Mouse (Mus musculus): ENCODE results near the gene Supt20.

Supt20 gene

DNA sequence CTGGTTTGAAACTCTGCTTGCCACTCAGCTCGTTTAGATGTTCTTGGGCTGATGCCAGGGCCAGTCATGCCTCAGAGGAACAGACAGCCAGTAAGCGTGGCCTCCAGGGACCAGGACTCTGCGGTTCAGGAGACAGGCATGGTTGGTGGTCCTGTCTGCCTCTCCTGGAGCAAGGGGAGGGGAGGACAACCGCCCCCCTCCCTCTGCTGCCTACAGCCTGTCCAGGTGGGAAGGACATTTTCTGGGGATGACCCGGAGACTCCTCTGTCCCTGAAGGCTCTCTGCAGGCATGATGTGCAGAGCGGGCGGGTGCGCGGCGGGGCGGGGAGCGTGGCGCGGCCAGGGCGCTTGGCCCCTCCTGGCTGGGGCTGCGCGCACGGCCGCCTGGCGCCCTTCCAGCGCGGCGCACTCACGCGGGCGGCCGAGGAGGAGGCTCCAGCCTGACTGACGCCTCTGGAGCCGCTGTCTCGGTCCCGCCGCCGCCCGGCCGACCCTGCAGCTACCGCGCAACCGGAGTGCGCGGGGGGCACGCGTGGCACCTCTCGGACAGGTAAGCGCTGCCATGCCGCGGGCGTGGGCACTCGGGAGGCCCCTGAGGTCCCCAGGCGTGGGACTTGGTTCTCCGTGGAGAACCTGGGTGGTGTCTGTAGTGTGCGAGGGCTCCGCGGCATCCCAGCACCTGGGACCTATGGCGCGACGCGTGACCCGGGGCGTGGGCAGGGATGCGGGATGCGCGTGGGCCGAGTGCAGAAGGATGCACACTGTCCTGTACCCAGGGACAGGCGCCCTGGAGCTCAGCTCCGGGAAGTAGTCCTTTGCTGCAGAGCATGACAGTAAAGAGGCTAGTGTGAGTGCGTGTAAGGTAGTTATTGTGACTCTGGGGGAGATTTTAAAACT is 62.8 kb downstream of the Supt20 start, which contains the start of gene Smad9:
TSS of gene Smad9 (plus strand) at position 438 of the 897 bp plus-strand sequence.
- peak; percentile 33 to 58 for DNase-seq (ENCODE audit: low spot score in 2 of 2)

DNA sequence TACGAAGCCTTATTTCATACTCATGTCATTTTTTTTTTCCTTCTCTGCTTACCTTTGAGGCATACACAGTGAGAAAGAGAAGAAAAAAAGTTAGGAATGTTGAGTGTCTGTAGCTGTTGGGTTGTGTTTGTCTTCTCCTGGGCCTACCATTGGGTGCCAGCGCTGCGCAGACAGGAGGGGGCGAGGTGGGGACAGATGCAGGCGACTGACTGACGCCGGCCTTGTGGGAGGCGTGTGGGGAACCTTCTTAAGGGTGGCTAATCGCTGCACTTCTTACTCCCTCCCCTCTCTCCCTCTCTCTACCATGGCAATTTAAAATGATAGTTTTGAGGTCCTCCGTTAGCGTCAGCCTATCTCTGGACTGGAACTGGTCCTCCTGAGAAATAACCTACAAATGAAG is 63.5 kb downstream of the Supt20 start:
- DNase-seq (ENCODE audit: low spot score in 2 of 2), result peak in 1 of 2 experiments; percentile 8

DNA sequence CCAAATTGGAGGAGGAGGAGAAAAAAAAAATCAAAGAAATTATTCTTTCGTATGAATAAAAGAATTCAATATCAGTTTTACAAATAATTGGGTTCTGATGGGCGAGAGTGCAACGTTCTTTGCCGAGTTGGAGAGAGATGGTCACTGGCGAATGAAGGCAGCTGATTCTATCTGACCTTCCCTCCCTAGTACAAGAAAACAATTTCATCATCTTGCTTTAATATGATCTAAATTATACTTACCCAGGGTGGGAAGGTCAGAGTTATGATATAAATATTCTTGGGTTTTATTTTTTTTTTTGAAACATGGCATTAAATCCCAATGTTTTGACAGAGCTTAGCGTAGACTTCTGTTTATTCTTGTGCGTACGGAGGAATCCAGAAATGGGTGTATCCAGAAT is 64.8 kb downstream of the Supt20 start:
- DNase-seq (ENCODE audit: low spot score in 2 of 2), result no peak

GRCm38 (mm10) chr3:54759211-54759610 is 66.6 kb downstream of the Supt20 start:
- DNase-seq (ENCODE audit: low spot score in 2 of 2), result no peak

GRCm38 (mm10) chr3:54760321-54761115 is 67.9 kb downstream of the Supt20 start:
- no peak for DNase-seq (ENCODE audit: low spot score in 2 of 2)

DNA sequence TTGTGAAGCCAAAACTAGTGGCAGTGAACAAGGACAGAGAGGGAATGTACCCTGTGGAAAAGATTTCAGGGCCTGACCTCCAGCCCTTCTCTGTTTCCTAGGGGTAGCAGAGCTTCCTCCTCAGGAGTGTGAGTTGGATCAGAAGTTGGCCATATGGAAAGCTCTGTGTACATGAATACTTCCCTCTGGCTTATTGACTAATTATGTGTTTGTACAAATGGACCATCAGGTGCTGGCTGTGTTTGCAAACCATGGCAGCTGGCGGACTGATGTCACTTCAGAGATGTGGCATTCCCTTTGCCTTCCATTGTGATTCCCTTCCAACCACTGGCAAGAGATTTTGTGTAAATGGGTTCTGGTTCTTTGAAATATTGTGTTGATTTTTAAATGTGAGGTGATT is 68.7 kb downstream of the Supt20 start:
- no peak for DNase-seq (ENCODE audit: low spot score in 2 of 2)

DNA sequence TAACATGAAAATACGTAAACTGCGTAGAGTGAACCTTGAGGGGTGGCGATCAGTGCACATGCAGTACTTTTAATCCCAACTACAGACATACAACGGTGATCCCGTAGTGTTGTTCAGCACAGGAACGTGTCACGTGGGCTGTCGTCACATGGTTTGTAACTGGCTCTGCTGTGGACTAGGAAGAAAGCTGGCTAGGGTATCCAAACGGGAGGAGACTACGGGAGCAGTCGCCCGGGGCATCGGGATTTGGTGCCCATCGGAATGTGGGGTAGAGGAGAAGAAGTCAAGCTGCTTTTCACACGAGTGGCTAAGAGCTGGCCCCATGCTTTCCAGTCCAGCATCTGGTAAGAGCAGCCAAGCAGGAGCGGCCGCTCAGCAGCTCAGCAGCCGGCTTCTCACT is 71.8 kb downstream of the Supt20 start:
- peak in 1 of 2 experiments; percentile 53 for DNase-seq (ENCODE audit: low spot score in 2 of 2)

GRCm38 (mm10) chr3:54765521-54765920 is 72.9 kb downstream of the Supt20 start:
- peak in 1 of 2 experiments; percentile 10 for DNase-seq (ENCODE audit: low spot score in 2 of 2)

DNA sequence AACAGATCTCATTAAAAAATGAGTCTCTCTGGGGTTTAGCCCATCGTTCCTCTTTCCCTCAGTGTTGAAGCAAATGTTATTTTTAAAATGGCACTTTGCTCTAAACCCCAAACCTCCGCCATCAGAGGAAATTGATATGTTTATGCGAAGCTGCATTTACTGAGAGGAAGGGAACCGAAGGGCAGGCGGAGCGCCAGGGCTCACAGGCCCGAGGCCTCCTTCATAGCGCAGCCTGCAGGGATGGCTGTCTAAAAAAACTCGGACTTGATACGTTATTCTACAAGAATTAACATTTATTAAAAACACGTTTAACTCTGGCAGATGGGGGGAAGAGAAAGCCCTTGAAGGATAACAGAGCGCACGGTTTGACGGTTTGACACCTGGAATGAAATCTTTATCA is 73.4 kb downstream of the Supt20 start:
- no peak for DNase-seq (ENCODE audit: low spot score in 2 of 2)

DNA sequence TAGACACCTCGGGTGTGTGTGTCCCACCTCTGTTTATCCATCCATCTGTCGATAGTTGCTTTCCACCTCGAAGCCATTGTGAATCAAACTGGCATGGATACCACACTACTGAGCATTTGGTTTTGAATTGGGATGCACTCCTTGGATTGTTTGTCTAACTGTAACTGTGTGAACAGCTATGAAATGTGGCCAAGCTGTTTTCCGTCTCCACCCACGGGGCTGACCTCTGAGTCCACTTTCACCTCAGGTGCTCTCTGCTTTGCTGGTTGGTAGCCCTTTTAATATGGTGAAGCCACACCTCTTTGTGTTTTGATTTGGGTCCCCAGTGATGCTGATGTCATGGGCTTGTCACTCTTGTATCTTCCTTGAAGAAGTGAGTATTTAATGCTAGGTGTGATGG is 74.2 kb downstream of the Supt20 start:
- no peak for DNase-seq (ENCODE audit: low spot score in 2 of 2)

DNA sequence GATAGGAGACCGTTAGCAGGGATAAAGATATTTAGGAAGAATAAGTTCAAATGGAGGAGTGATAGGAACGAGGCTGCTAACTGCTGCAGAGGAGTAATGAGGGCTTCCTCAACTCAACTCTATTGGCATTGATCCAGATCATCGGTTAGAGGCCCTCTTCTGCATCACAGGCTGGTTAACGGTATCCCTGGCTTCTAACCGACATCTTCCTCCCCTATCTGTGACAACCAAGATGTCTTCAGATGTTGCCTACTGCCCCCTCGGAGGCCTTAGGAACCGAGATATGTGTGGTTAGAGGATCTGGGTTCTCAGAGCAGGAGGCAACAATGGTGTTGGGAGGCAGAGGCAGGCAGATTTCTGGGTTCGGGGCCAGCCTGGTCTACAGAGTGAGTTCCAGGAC is 76.0 kb downstream of the Supt20 start:
- no peak for DNase-seq (ENCODE audit: low spot score in 2 of 2)

- no peak for DNase-seq (ENCODE audit: low spot score in 2 of 2)
Observed at GRCm38 (mm10) chr3:54769349-54770275, 77.0 kb downstream of the Supt20 start.

GRCm38 (mm10) chr3:54773613-54774012 is 81.0 kb downstream of the Supt20 start:
- DNase-seq (ENCODE audit: low spot score in 2 of 2), result no peak

GRCm38 (mm10) chr3:54775989-54776631 is 83.5 kb downstream of the Supt20 start:
- no peak for DNase-seq (ENCODE audit: low spot score in 2 of 2)

Data from cerebellum, postnatal 4 days (tissue).